In the genomic region with DNA sequence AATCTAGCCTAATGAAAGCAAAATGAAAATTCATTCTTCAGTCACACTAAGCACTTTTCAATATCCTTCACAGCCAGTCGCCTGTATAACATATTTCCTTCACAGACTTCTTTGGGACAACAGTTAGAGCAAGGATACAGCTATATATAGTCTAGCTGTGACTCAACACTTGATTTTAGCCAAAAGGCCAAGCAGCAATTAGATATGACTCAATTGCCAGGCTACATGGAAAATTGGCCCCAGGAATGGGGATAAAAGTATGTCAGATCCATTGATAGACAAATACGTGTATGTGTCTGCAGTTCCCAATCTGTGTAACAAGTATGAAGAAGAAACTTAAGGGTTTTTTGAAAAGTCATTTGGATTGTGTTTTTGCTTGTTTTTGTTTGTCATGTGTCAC, we compare ENCODE assay signal across 31 mouse cellular contexts. TPM values are rescaled to one million over a fixed set of nuclear protein-coding genes. Genes with fewer than 3 reads are reported as not detected.
DNase-seq lines count a peak whose midpoint lies in the region; ATAC-seq and TF ChIP-seq lines count a peak whose summit lies in the region.
"Had no signal": no experiment of that assay in that cellular context is flagged by ENCODE, and none has a peak within 500 bp of the region (broad histone marks: within the 10 kb centered on the region; RNA-seq: fewer than 3 reads in every experiment).

No protein-coding gene starts in this region.

- no peak for TF ChIP-seq POLR2A in heart, adult 2 months (IDR thresholded peaks at IDR 0.05; ENCODE audit: insufficient read depth, low read depth, low read length)

- peaks cover 8% of the 10 kb centered on the region for H3K79me2 ChIP-seq in heart, adult 2 months (replicated peaks; ENCODE audit: control insufficient read depth, insufficient read depth, low read length)

- WGBS in heart, adult 2 months: 52% methylated on average over 2 of the region's 2 CpGs
- WGBS in heart, embryonic 12.5 days: 72% methylated on average over 2 of the region's 2 CpGs
- WGBS in heart, postnatal 0 days: 35% methylated on average over 2 of the region's 2 CpGs

- intact Hi-C loops in heart, adult 2 months (cut with DNase I): no loop called here
- intact Hi-C loops in heart, postnatal 36 days (cut with DNase I): no loop called here

- ATAC-seq in heart, embryonic 12.5 days (ENCODE audit: insufficient number of reproducible peaks, low FRiP score): no peak
- ATAC-seq in heart, postnatal 0 days (ENCODE audit: insufficient read depth, low read depth): no peak
- ATAC-seq: forebrain, embryonic 13.5 days; forebrain, embryonic 16.5 days; hindbrain, embryonic 16.5 days; intestine, embryonic 15.5 days; Patski had no signal

- no peak for TF ChIP-seq CTCF in heart, adult 2 months (IDR thresholded peaks at IDR 0.05)
- no peak for TF ChIP-seq CTCF in heart, postnatal 0 days (IDR thresholded peaks at IDR 0.05; ENCODE audit: low read depth)

- 0 out of 2 replicates have a peak, but pooled peaks cover 3% of the 10 kb centered on the region for H3K9me3 ChIP-seq in heart, embryonic 12.5 days (replicated peaks)
- H3K9me3 ChIP-seq in heart, postnatal 0 days (replicated peaks; ENCODE audit: control insufficient read depth, low read length): no peaks in the 10 kb centered on the region
- H3K9me3 ChIP-seq: embryonic facial prominence, embryonic 10.5 days; embryonic facial prominence, embryonic 13.5 days; forebrain, embryonic 10.5 days; forebrain, embryonic 13.5 days; hindbrain, embryonic 10.5 days; hindbrain, embryonic 13.5 days; intestine, embryonic 15.5 days; kidney, embryonic 15.5 days had no signal

- peaks cover 7% of the 10 kb centered on the region for H3K36me3 ChIP-seq in heart, adult 2 months (ENCODE audit: control insufficient read depth, insufficient read depth, low read length)
- 0 out of 2 replicates have a peak, but pooled peaks cover under 1% of the 10 kb centered on the region for H3K36me3 ChIP-seq in heart, embryonic 12.5 days
- 0 out of 2 replicates have a peak, but pooled peaks cover under 1% of the 10 kb centered on the region for H3K36me3 ChIP-seq in heart, postnatal 0 days (replicated peaks; ENCODE audit: control insufficient read depth, insufficient read depth, low read length)
- H3K36me3 ChIP-seq: hindbrain, embryonic 13.5 days; intestine, embryonic 15.5 days had no signal

- peak overlapping the region; percentile 64 for H3K27ac ChIP-seq in heart, adult 2 months
- H3K27ac ChIP-seq in heart, embryonic 12.5 days (ENCODE audit: poor library complexity, severe bottlenecking): no peak overlapping the region
- H3K27ac ChIP-seq in heart, postnatal 0 days (ENCODE audit: low read depth): peak overlapping the region; percentile 57
- H3K27ac ChIP-seq: embryonic facial prominence, embryonic 10.5 days; embryonic facial prominence, embryonic 13.5 days; forebrain, embryonic 10.5 days; forebrain, embryonic 13.5 days; hindbrain, embryonic 10.5 days; hindbrain, embryonic 13.5 days; intestine, embryonic 15.5 days; kidney, embryonic 15.5 days had no signal

- peaks cover 2% of the 10 kb centered on the region for H3K4me1 ChIP-seq in heart, adult 2 months (ENCODE audit: control insufficient read depth, insufficient read depth, low read length)
- H3K4me1 ChIP-seq in heart, embryonic 12.5 days (replicated peaks): peaks cover 4% of the 10 kb centered on the region
- 0 out of 2 replicates have a peak, but pooled peaks cover under 1% of the 10 kb centered on the region for H3K4me1 ChIP-seq in heart, postnatal 0 days (ENCODE audit: control insufficient read depth, insufficient read depth)
- H3K4me1 ChIP-seq: embryonic facial prominence, embryonic 13.5 days; intestine, embryonic 15.5 days had no signal

- no peaks in the 10 kb centered on the region for H3K27me3 ChIP-seq in heart, adult 2 months (ENCODE audit: control insufficient read depth, insufficient read depth, low read length)
- H3K27me3 ChIP-seq in heart, embryonic 12.5 days (replicated peaks): no peaks in the 10 kb centered on the region
- H3K27me3 ChIP-seq in heart, postnatal 0 days (ENCODE audit: control insufficient read depth, insufficient read depth, low read length): no peaks in the 10 kb centered on the region
- H3K27me3 ChIP-seq: embryonic facial prominence, embryonic 13.5 days; forebrain, embryonic 13.5 days; hindbrain, embryonic 13.5 days; intestine, embryonic 15.5 days; kidney, embryonic 15.5 days; Patski had no signal

- DNase-seq in gastrocnemius, adult 18-20 months (ENCODE audit: low spot score): peak; percentile 53
- DNase-seq in gastrocnemius, postnatal 25 days: no peak
- DNase-seq in heart, adult 2 months: no peak
- no peak for DNase-seq in heart, postnatal 0 days (ENCODE audit: low spot score)
- no peak for DNase-seq in heart, postnatal 36 days
- DNase-seq in adipocyte (ENCODE audit: low spot score): peak; percentile 50
- DNase-seq in B cell, adult 2 months: no peak
- DNase-seq: adrenal gland, adult 2 months; adrenal gland, postnatal 14 days; cerebellum, adult 11 months; cerebellum, adult 2 months; cerebellum, postnatal 10 days; cerebellum, postnatal 36 days; embryo, embryonic 11 days; heart, adult 18-20 months; heart, postnatal 10 days; kidney, adult 11 months; kidney, adult 8-10 months had no signal

- no peak overlapping the region for H3K9ac ChIP-seq in heart, adult 2 months (ENCODE audit: low read depth, low read length)
- no peak overlapping the region for H3K9ac ChIP-seq in heart, embryonic 12.5 days
- no peak overlapping the region for H3K9ac ChIP-seq in heart, postnatal 0 days (replicated peaks; ENCODE audit: low read depth, low read length)
- H3K9ac ChIP-seq: embryonic facial prominence, embryonic 13.5 days; forebrain, embryonic 13.5 days; hindbrain, embryonic 13.5 days; intestine, embryonic 15.5 days; kidney, embryonic 15.5 days had no signal

- no peak overlapping the region for H3K4me3 ChIP-seq in heart, adult 2 months
- no peak overlapping the region for H3K4me3 ChIP-seq in heart, embryonic 12.5 days
- H3K4me3 ChIP-seq in heart, postnatal 0 days (ENCODE audit: low read depth, low read length): no peak overlapping the region
- H3K4me3 ChIP-seq: embryonic facial prominence, embryonic 10.5 days; embryonic facial prominence, embryonic 13.5 days; forebrain, embryonic 10.5 days; forebrain, embryonic 13.5 days; hindbrain, embryonic 10.5 days; hindbrain, embryonic 13.5 days; intestine, embryonic 15.5 days; kidney, embryonic 15.5 days had no signal

- H3K4me2 ChIP-seq in heart, embryonic 12.5 days: no peak overlapping the region
- H3K4me2 ChIP-seq in heart, postnatal 0 days (ENCODE audit: low read depth, low read length): no peak overlapping the region
- H3K4me2 ChIP-seq: embryonic facial prominence, embryonic 13.5 days; forebrain, embryonic 13.5 days; heart, embryonic 11.5 days; hindbrain, embryonic 13.5 days; intestine, embryonic 15.5 days; kidney, embryonic 15.5 days had no signal

- TF ChIP-seq EP300 in heart, adult 2 months (IDR thresholded peaks at IDR 0.05; ENCODE audit: insufficient read depth, low read depth, low read length): no peak
- no peak for TF ChIP-seq EP300 in heart, postnatal 0 days (IDR thresholded peaks at IDR 0.05; ENCODE audit: low read depth)

RNA-seq across cellular contexts. Expression of gene Hnrnpu, which starts 2.6 kb away (rescaled TPM):
- 100 to 1,000 TPM; 101 to 152 TPM for total RNA-seq in gastrocnemius, adult 18-20 months (2021)
- total RNA-seq in gastrocnemius, postnatal 25 days (2021): 100 to 1,000 TPM; 105 to 116 TPM
- total RNA-seq in heart, adult 2 months (2021): 100 to 1,000 TPM; 167 to 176 TPM
- 27.3 and 52.4 TPM in 2 replicates for polyA plus RNA-seq in heart, adult 2 months (2012; rRNA removed)
- 482 and 495 TPM in 2 replicates for polyA plus RNA-seq in heart, embryonic 12.5 days (2016; fragmentation: Nextera tagmentation; extraction: Ambion mirVana)
- 62.2 and 85.6 TPM in 2 replicates for total RNA-seq in heart, postnatal 0 days (2014; rRNA removed; ENCODE audit: low replicate concordance)
- 107 and 109 TPM in 2 replicates for polyA plus RNA-seq in heart, postnatal 0 days (2015; fragmentation: Nextera tagmentation; extraction: Ambion mirVana)
- 100 to 1,000 TPM; 167 to 200 TPM for total RNA-seq in heart, postnatal 36 days (2021)

RNA-seq across cellular contexts. Expression of gene Cox20, which starts 21.3 kb away (rescaled TPM):
- 10 to 100 TPM; 43.1 to 45.2 TPM for total RNA-seq in gastrocnemius, adult 18-20 months (2021)
- total RNA-seq in gastrocnemius, postnatal 25 days (2021): 10 to 100 TPM; 30.1 to 32.9 TPM
- total RNA-seq in heart, adult 2 months (2021): 100 to 1,000 TPM; 102 to 105 TPM
- 54.7 and 107 TPM in 2 replicates for polyA plus RNA-seq in heart, adult 2 months (2012; rRNA removed)
- polyA plus RNA-seq in heart, embryonic 12.5 days (2016; fragmentation: Nextera tagmentation; extraction: Ambion mirVana): 200 and 201 TPM in 2 replicates
- total RNA-seq in heart, postnatal 0 days (2014; rRNA removed; ENCODE audit: low replicate concordance): 160 and 268 TPM in 2 replicates
- 519 and 555 TPM in 2 replicates for polyA plus RNA-seq in heart, postnatal 0 days (2015; fragmentation: Nextera tagmentation; extraction: Ambion mirVana)
- total RNA-seq in heart, postnatal 36 days (2021): 100 to 1,000 TPM; 105 to 109 TPM

Comparison
In these comparisons a context has a peak if more than half of its experiments do, and no peak if none do; other contexts are left out.
1. DNase-seq: peak in gastrocnemius, adult 18-20 months (single experiment) and adipocyte (single experiment); none in gastrocnemius, postnatal 25 days (single experiment), heart, adult 2 months (0 of 2), heart, postnatal 0 days (single experiment), heart, postnatal 36 days (0 of 2) and B cell, adult 2 months (0 of 2).